17 mouse cellular contexts compared by ENCODE assay signal in the genomic region with DNA sequence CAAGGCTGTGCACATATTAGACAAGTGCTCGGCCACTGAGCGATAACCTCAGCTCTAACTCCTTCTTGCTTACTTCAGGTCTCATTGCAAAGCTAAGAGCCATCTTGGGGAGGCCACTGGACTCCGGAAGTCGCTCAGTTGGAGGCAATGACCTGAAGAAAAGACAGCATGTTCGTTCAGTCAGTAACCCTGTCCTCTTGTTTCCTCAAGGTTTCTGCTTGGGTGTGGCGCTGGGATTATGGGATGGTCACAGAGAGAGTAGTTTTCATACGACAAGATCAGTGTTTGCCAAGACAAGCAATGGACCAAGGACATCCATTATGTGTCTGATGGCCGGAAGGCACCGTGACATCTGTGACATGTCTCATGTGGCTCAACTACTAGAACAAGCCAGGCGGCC. TPM values are rescaled to one million over a fixed set of nuclear protein-coding genes. Genes with fewer than 3 reads are reported as not detected.
DNase-seq lines count a peak whose midpoint lies in the region; ATAC-seq and TF ChIP-seq lines count a peak whose summit lies in the region.
"Had no signal": no experiment of that assay in that cellular context is flagged by ENCODE, and none has a peak within 500 bp of the region (broad histone marks: within the 10 kb centered on the region; RNA-seq: fewer than 3 reads in every experiment).

No protein-coding gene starts in this region.

- H3K4me3 ChIP-seq in heart, embryonic 15.5 days = no peak overlapping the region
- H3K4me3 ChIP-seq in heart, adult 2 months = no peak overlapping the region
- H3K4me3 ChIP-seq in E14TG2a.4 (replicated peaks; ENCODE audit: low read length) = peak overlapping the region; percentile 11; the same call in 1 of the 2 replicates
- no peak overlapping the region for H3K4me3 ChIP-seq in liver, embryonic 12.5 days
- H3K4me3 ChIP-seq: embryonic facial prominence, embryonic 12.5 days; hindbrain, embryonic 15.5 days; limb, embryonic 12.5 days; neural tube, embryonic 12.5 days had no signal

- no peaks in the 10 kb centered on the region for H3K36me3 ChIP-seq in heart, embryonic 15.5 days
- no peaks in the 10 kb centered on the region for H3K36me3 ChIP-seq in heart, adult 2 months (ENCODE audit: control insufficient read depth, insufficient read depth, low read length)
- H3K36me3 ChIP-seq in E14TG2a.4 (ENCODE audit: insufficient read depth, low read length) = no peaks in the 10 kb centered on the region
- no peaks in the 10 kb centered on the region for H3K36me3 ChIP-seq in liver, embryonic 12.5 days
- H3K36me3 ChIP-seq: embryonic facial prominence, embryonic 12.5 days; hindbrain, embryonic 15.5 days; limb, embryonic 12.5 days; neural tube, embryonic 12.5 days had no signal

- no peaks in the 10 kb centered on the region for H3K79me2 ChIP-seq in heart, adult 2 months (replicated peaks; ENCODE audit: control insufficient read depth, insufficient read depth, low read length)

- no peak overlapping the region for H3K4me2 ChIP-seq in heart, embryonic 15.5 days
- peak overlapping the region; percentile 62; the same call in 1 of the 2 replicates for H3K4me2 ChIP-seq in liver, embryonic 12.5 days
- H3K4me2 ChIP-seq: embryonic facial prominence, embryonic 12.5 days; hindbrain, embryonic 15.5 days; limb, embryonic 12.5 days; neural tube, embryonic 12.5 days had no signal

- ATAC-seq in heart, embryonic 15.5 days (replicated peaks; ENCODE audit: insufficient number of reproducible peaks, insufficient read depth, low FRiP score, low read depth) = no peak
- no peak for ATAC-seq in liver, embryonic 12.5 days
- no peak for ATAC-seq in cerebellum, adult (ENCODE audit: insufficient number of reproducible peaks, low FRiP score, low TSS enrichment)
- ATAC-seq: forebrain, embryonic 16.5 days had no signal

- no peaks in the 10 kb centered on the region for H3K9me3 ChIP-seq in heart, embryonic 15.5 days (replicated peaks)
- no peaks in the 10 kb centered on the region for H3K9me3 ChIP-seq in E14TG2a.4 (ENCODE audit: low read length)
- H3K9me3 ChIP-seq in liver, embryonic 12.5 days (replicated peaks) = no peaks in the 10 kb centered on the region
- H3K9me3 ChIP-seq: embryonic facial prominence, embryonic 12.5 days; hindbrain, embryonic 15.5 days; limb, embryonic 12.5 days; neural tube, embryonic 12.5 days had no signal

- no peak for TF ChIP-seq POLR2A in heart, adult 2 months (IDR thresholded peaks at IDR 0.05; ENCODE audit: insufficient read depth, low read depth, low read length)

- intact Hi-C loops in heart, adult 2 months (cut with DNase I) = no loop called here

- peaks cover 16% of the 10 kb centered on the region for H3K4me1 ChIP-seq in heart, embryonic 15.5 days (replicated peaks)
- H3K4me1 ChIP-seq in heart, adult 2 months (ENCODE audit: control insufficient read depth, insufficient read depth, low read length) = peaks cover 7% of the 10 kb centered on the region
- H3K4me1 ChIP-seq in E14TG2a.4 (replicated peaks; ENCODE audit: low read depth, low read length) = peaks cover 49% of the 10 kb centered on the region
- H3K4me1 ChIP-seq in liver, embryonic 12.5 days = peaks cover 49% of the 10 kb centered on the region
- H3K4me1 ChIP-seq: embryonic facial prominence, embryonic 12.5 days; hindbrain, embryonic 15.5 days; limb, embryonic 12.5 days; neural tube, embryonic 12.5 days had no signal

- no peak for TF ChIP-seq EP300 in heart, adult 2 months (IDR thresholded peaks at IDR 0.05; ENCODE audit: insufficient read depth, low read depth, low read length)

- H3K9ac ChIP-seq in heart, embryonic 15.5 days = no peak overlapping the region
- H3K9ac ChIP-seq in heart, adult 2 months (ENCODE audit: low read depth, low read length) = no peak overlapping the region
- H3K9ac ChIP-seq in liver, embryonic 12.5 days = peak overlapping the region; percentile 40; the same call in 1 of the 2 replicates
- H3K9ac ChIP-seq: embryonic facial prominence, embryonic 12.5 days; hindbrain, embryonic 15.5 days; limb, embryonic 12.5 days; neural tube, embryonic 12.5 days had no signal

- 77% methylated on average over 10 of the region's 10 CpGs for WGBS in heart, embryonic 15.5 days
- 79% methylated on average over 10 of the region's 10 CpGs for WGBS in heart, adult 2 months
- 49% methylated on average over 10 of the region's 10 CpGs for WGBS in liver, embryonic 12.5 days (ENCODE audit: insufficient replicate concordance)

- no peak for DNase-seq in heart, adult 2 months
- DNase-seq in 416B (ENCODE audit: low read depth) = peak; percentile 82
- no peak for DNase-seq in urinary bladder, postnatal 10 days (ENCODE audit: low spot score)
- DNase-seq: adrenal gland, postnatal 10 days; cerebellum, adult 8-10 months; kidney, adult 18-20 months; kidney, postnatal 25 days; thymus, postnatal 14 days had no signal

- H3K27ac ChIP-seq in heart, embryonic 15.5 days = peak overlapping the region; percentile 55
- H3K27ac ChIP-seq in heart, adult 2 months = no peak overlapping the region
- H3K27ac ChIP-seq in liver, embryonic 12.5 days = peak overlapping the region; percentile 87
- H3K27ac ChIP-seq: hindbrain, embryonic 15.5 days; limb, embryonic 12.5 days; neural tube, embryonic 12.5 days had no signal

- TF ChIP-seq CTCF in heart, adult 2 months (IDR thresholded peaks at IDR 0.05) = no peak
- TF ChIP-seq CTCF in E14TG2a.4 (conservative IDR thresholded peaks at IDR 0.05; ENCODE audit: low read length) = no peak

- no peaks in the 10 kb centered on the region for H3K27me3 ChIP-seq in heart, embryonic 15.5 days
- no peaks in the 10 kb centered on the region for H3K27me3 ChIP-seq in heart, adult 2 months (ENCODE audit: control insufficient read depth, insufficient read depth, low read length)
- H3K27me3 ChIP-seq in E14TG2a.4 (ENCODE audit: insufficient read depth, low read length) = peaks cover 17% of the 10 kb centered on the region
- H3K27me3 ChIP-seq in liver, embryonic 12.5 days (replicated peaks) = no peaks in the 10 kb centered on the region
- H3K27me3 ChIP-seq: embryonic facial prominence, embryonic 12.5 days; hindbrain, embryonic 15.5 days; limb, embryonic 12.5 days; neural tube, embryonic 12.5 days had no signal

RNA-seq across cellular contexts. Expression of gene Bin2, which starts 5.2 kb away (rescaled TPM):
- 2.6 and 9.4 TPM in 2 replicates for polyA plus RNA-seq in heart, embryonic 15.5 days (2015; fragmentation: Nextera tagmentation; extraction: Ambion mirVana)
- total RNA-seq in heart, adult 2 months (2021) = 1 to 10 TPM; 1.6 to 2.0 TPM
- 1.3 and 3.0 TPM in 2 replicates for polyA plus RNA-seq in heart, adult 2 months (2012; rRNA removed)
- 40.5 and 40.6 TPM in 2 replicates for polyA plus RNA-seq in liver, embryonic 12.5 days (2016; fragmentation: Nextera tagmentation; extraction: Ambion mirVana)

RNA-seq across cellular contexts. Expression of gene Cela1, which starts 13.2 kb away (rescaled TPM):
- 1.4 and 2.2 TPM in 2 replicates for polyA plus RNA-seq in heart, embryonic 15.5 days (2015; fragmentation: Nextera tagmentation; extraction: Ambion mirVana)
- total RNA-seq in heart, adult 2 months (2021) = 1 to 10 TPM in 1 of 2 experiments, under 1 TPM in 1; 0.78 to 1.0 TPM
- 1.3 and 1.7 TPM in 2 replicates for polyA plus RNA-seq in heart, adult 2 months (2012; rRNA removed)
- 8.7 and 11.0 TPM in 2 replicates for polyA plus RNA-seq in liver, embryonic 12.5 days (2016; fragmentation: Nextera tagmentation; extraction: Ambion mirVana)

RNA-seq across cellular contexts. Expression of gene Smagp, which starts 37.8 kb away (rescaled TPM):
- polyA plus RNA-seq in heart, embryonic 15.5 days (2015; fragmentation: Nextera tagmentation; extraction: Ambion mirVana) = 14.6 and 15.3 TPM in 2 replicates
- total RNA-seq in heart, adult 2 months (2021) = 10 to 100 TPM; 11.6 to 12.9 TPM
- polyA plus RNA-seq in heart, adult 2 months (2012; rRNA removed) = 19.5 and 21.1 TPM in 2 replicates
- 10.5 and 11.4 TPM in 2 replicates for polyA plus RNA-seq in liver, embryonic 12.5 days (2016; fragmentation: Nextera tagmentation; extraction: Ambion mirVana)

RNA-seq across cellular contexts. Expression of gene Galnt6, which starts 54.6 kb away (rescaled TPM):
- 0.31 and 1.2 TPM in 2 replicates for polyA plus RNA-seq in heart, embryonic 15.5 days (2015; fragmentation: Nextera tagmentation; extraction: Ambion mirVana)
- under 1 TPM; 0.65 to 0.89 TPM for total RNA-seq in heart, adult 2 months (2021)
- polyA plus RNA-seq in heart, adult 2 months (2012; rRNA removed) = 0.70 and 0.78 TPM in 2 replicates
- polyA plus RNA-seq in liver, embryonic 12.5 days (2016; fragmentation: Nextera tagmentation; extraction: Ambion mirVana) = 0.96 and 1.3 TPM in 2 replicates

RNA-seq across cellular contexts. Expression of gene Dazap2, which starts 59.4 kb away (rescaled TPM):
- 201 and 225 TPM in 2 replicates for polyA plus RNA-seq in heart, embryonic 15.5 days (2015; fragmentation: Nextera tagmentation; extraction: Ambion mirVana)
- total RNA-seq in heart, adult 2 months (2021) = 100 to 1,000 TPM; 157 to 180 TPM
- 486 and 542 TPM in 2 replicates for polyA plus RNA-seq in heart, adult 2 months (2012; rRNA removed)
- 163 and 167 TPM in 2 replicates for polyA plus RNA-seq in liver, embryonic 12.5 days (2016; fragmentation: Nextera tagmentation; extraction: Ambion mirVana)
